Mouse (Mus musculus) megakaryocyte-erythroid progenitor cell, adult 5-6 weeks (primary cell): ENCODE data around the gene Gpcpd1. TPM values are rescaled to one million over a fixed set of nuclear protein-coding genes. Genes with fewer than 3 reads are reported as not detected.

Source experiments
- ATAC-seq: replicated peaks from 2 replicates; pipeline ENCODE4 v1.8.0; 2016; ENCODE audit warnings: mild to moderate bottlenecking, inconsistent platforms; ENCODE audit not compliant: severe bottlenecking, poor library complexity, low FRiP score, low TSS enrichment
- total RNA-seq, 2 experiments: library from RNA; stranded (forward) in 1 of 2; stranded (reverse) in 1 of 2; fragments of 200-1000, 215-1000 nt in 1 of 2; fragments of >200 nt in 1 of 2; fragmentation: Nextera tagmentation in 1 of 2; gene quantifications; 2 replicates each; pipeline ENCODE4 v1.2.3; 2014 to 2017

Gpcpd1 gene
- total RNA-seq, 2 experiments from 2014 or later = 15.5 to 18.6 TPM

DNA sequence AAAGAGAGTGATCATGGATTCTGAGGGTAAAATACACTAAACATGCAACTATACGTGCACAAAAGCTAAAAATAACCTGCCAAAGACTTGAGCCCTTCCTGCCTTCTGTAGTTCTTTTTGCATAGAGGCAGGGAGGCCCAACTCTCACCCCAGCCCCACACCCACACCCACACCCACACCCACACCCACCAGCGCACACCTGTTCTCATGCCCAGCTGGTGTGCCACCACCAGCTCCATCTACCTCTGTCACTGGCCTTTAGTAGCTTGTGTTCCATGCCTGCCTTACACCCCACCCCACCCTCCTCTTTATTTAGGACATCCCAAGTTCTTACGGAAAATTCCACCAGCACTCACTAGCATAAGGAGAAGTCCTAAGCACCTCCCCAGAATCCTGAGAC, 89.2 kb downstream of the Gpcpd1 start:
- no peak for ATAC-seq

DNA sequence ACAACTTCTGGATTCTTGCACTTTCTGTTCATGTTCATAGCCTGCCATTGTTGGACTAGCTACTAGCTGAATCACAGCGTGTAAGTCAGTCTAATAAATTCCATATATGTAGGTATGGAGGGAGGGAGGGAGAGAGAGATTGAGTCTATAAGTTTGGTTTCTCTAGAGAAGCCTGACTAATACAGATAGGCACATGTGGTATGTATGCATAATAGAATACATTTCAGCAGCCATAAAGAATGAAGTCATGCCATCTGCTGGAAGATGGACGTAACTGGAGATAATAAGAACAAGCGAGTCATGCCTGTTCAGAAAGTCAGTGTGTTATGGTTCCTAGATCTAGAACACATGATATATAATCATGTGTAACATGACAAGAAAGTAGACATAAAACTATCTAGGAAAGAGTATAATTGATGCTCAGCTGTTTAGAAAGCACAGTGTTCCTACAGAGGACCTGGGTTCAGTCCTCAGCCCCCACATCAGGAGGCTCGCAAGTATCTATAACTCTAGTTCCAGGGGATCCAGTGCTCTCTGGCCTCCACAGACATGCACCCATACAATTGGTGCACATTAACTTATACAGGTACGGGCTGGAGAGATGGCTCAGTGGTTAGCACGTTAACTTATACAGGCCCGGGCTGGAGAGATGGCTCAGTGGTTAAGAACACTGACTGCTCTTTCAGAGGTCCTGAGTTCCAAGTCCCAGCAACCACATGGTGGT, 90.0 kb downstream of the Gpcpd1 start:
- ATAC-seq = peak; percentile 96

DNA sequence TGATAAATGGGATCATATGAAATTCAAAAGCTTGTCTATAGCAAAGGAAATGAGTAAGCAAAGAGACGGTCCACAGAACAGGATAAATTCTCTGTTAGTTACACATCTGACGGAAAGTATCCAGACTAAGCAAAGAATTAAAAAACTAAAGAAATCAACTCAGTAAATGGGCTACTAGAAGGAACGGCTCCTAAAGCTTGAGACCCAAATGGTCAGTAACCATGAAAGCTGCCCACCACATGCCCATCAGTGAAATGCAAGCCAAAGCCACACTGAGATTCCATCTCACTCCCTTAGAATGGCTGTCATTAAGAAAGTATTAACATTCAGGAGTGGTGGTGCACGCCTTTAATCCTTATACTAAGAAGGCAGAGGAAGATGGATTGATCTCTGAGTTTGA, 94.3 kb downstream of the Gpcpd1 start:
- ATAC-seq = no peak

DNA sequence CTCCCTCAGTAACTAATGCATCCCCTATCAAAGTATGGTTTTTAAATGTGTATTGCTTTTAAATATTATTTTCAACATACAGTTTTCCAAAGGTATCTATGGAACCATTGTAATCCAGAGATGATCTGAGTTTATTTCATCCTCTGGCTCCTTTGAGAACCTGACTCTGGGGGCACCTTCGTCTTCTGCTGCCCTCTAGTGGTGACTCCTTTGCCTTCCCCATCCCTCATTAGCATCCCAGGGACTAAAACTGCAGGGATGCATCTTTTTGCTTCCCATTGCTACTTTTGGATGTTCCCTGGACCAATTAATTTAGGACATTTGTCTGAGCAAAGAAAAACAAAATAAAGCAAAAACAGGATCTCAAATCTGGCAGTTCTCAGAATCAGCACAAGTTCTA, 102.1 kb downstream of the Gpcpd1 start:
- peak; percentile 82 for ATAC-seq

DNA sequence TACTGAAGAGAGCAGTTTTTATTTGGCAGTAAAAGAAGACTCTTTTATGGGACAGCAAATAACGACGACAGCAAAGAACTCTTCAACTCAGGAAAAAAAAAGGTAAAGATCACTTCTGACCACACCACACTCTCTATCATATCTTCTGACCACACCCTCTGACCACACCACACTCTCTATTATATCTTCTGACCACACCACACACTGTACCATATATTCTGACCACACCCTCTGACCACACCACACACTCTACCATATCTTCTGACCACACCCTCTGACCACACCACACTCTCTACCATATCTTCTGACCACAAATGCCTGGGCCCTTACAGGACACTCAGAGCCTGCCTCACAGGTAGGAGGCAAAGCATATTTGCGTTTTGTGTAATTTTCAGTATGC, 106.0 kb downstream of the Gpcpd1 start:
- peak; percentile 52; the same call in 1 of the 2 replicates for ATAC-seq

Other genes starting within 250 kb of the Gpcpd1 start
- not detected in 2 replicates for gene Prokr2, start 202.3 kb downstream of the Gpcpd1 start, total RNA-seq (2014; fragmentation: Nextera tagmentation)
- not detected in 2 replicates for gene Prokr2, start 202.3 kb downstream of the Gpcpd1 start, total RNA-seq (2017)
- 1.5 and 6.1 TPM in 2 replicates for gene Shld1, start 99.2 kb upstream of the Gpcpd1 start, total RNA-seq (2014; fragmentation: Nextera tagmentation)
- 5.2 and 6.2 TPM in 2 replicates for gene Shld1, start 99.2 kb upstream of the Gpcpd1 start, total RNA-seq (2017)
- gene Chgb, start 193.5 kb upstream of the Gpcpd1 start, total RNA-seq (2014; fragmentation: Nextera tagmentation) = not detected in 2 replicates
- 0.28 and 0.53 TPM in 2 replicates for gene Chgb, start 193.5 kb upstream of the Gpcpd1 start, total RNA-seq (2017)
- gene Trmt6, start 228.3 kb upstream of the Gpcpd1 start, total RNA-seq (2014; fragmentation: Nextera tagmentation) = 45.5 and 56.6 TPM in 2 replicates
- 47.5 and 53.4 TPM in 2 replicates for gene Trmt6, start 228.3 kb upstream of the Gpcpd1 start, total RNA-seq (2017)
- gene Mcm8, start 228.4 kb upstream of the Gpcpd1 start, total RNA-seq (2014; fragmentation: Nextera tagmentation) = 16.9 and 19.0 TPM in 2 replicates
- 16.6 and 19.0 TPM in 2 replicates for gene Mcm8, start 228.4 kb upstream of the Gpcpd1 start, total RNA-seq (2017)